Mouse (Mus musculus) megakaryocyte, embryonic 14.5 days (primary cell): Measurements from ENCODE around the gene Ccdc33.

Source experiments
- FLI1 ChIP-seq: IDR thresholded peaks from 2 replicates; pipeline ENCODE4 v1.6.1; 2012; ENCODE audit warnings: low read length, inconsistent platforms, mixed read lengths
- GATA1 ChIP-seq: IDR thresholded peaks from 3 replicates; pipeline ENCODE4 v1.6.1; 2012; ENCODE audit warnings: mixed read lengths, low read length, inconsistent platforms, borderline replicate concordance

- no peak for TF ChIP-seq FLI1
- no peak for TF ChIP-seq GATA1
These were observed 21.9 kb downstream of the Ccdc33 start for GRCm38 (mm10) chr9:58096629-58097301.
